Mouse (Mus musculus): ENCODE measurements around the gene Csf2rb2.
"Not testable (repeated sequence)": the region's sequence is repeated elsewhere in the genome, so short reads cannot be mapped to it uniquely, and the experiment has no call there.

Csf2rb2 gene

GRCm38 (mm10) chr15:78305341-78305933, at the start of gene Csf2rb2:
Gene Csf2rb2 (minus strand): TSS chr15:78305721.
- peak; percentile 15 for DNase-seq

GRCm38 (mm10) chr15:78354958-78355357, 49.4 kb upstream of the Csf2rb2 start:
- peak; percentile 32 for DNase-seq

GRCm38 (mm10) chr15:78351586-78352165, 46.2 kb upstream of the Csf2rb2 start:
- DNase-seq: no peak

- DNase-seq: no peak
Observed at GRCm38 (mm10) chr15:78344567-78344966, 39.0 kb upstream of the Csf2rb2 start.

- DNase-seq: no peak
Observed at GRCm38 (mm10) chr15:78343683-78344082, 38.2 kb upstream of the Csf2rb2 start.

- not testable (repeated sequence) for DNase-seq
Observed at GRCm38 (mm10) chr15:78340919-78341318, 35.4 kb upstream of the Csf2rb2 start.

GRCm38 (mm10) chr15:78339627-78340423, 34.3 kb upstream of the Csf2rb2 start:
- DNase-seq: peak; percentile 55

- DNase-seq: no peak
Observed at GRCm38 (mm10) chr15:78334380-78334779, 28.9 kb upstream of the Csf2rb2 start.

- DNase-seq: no peak
Observed at GRCm38 (mm10) chr15:78332981-78333380, 27.5 kb upstream of the Csf2rb2 start.

- no peak for DNase-seq
Observed at GRCm38 (mm10) chr15:78331523-78332340, 26.2 kb upstream of the Csf2rb2 start.

- no peak for DNase-seq
Observed at GRCm38 (mm10) chr15:78330706-78331105, 25.2 kb upstream of the Csf2rb2 start.

GRCm38 (mm10) chr15:78329972-78330371, 24.5 kb upstream of the Csf2rb2 start:
- DNase-seq: peak; percentile 13

GRCm38 (mm10) chr15:78328520-78329097, 23.1 kb upstream of the Csf2rb2 start:
- no peak for DNase-seq

- DNase-seq: not testable (repeated sequence)
Observed at GRCm38 (mm10) chr15:78327753-78328341, 22.3 kb upstream of the Csf2rb2 start.

GRCm38 (mm10) chr15:78326747-78327146, 21.2 kb upstream of the Csf2rb2 start:
- no peak for DNase-seq

- peak; percentile 56 for DNase-seq
Observed at GRCm38 (mm10) chr15:78325671-78326339, 20.3 kb upstream of the Csf2rb2 start, which contains the start of gene Csf2rb. Gene Csf2rb (plus strand): TSS chr15:78325752.

GRCm38 (mm10) chr15:78324294-78324693, 18.8 kb upstream of the Csf2rb2 start:
- DNase-seq: no peak

GRCm38 (mm10) chr15:78323366-78323765, 17.8 kb upstream of the Csf2rb2 start:
- DNase-seq: no peak

- DNase-seq: peak; percentile 62
Observed at GRCm38 (mm10) chr15:78320825-78321496, 15.4 kb upstream of the Csf2rb2 start.

GRCm38 (mm10) chr15:78318338-78319171, 13.0 kb upstream of the Csf2rb2 start:
- DNase-seq: not testable (repeated sequence)
